In the genomic region with DNA sequence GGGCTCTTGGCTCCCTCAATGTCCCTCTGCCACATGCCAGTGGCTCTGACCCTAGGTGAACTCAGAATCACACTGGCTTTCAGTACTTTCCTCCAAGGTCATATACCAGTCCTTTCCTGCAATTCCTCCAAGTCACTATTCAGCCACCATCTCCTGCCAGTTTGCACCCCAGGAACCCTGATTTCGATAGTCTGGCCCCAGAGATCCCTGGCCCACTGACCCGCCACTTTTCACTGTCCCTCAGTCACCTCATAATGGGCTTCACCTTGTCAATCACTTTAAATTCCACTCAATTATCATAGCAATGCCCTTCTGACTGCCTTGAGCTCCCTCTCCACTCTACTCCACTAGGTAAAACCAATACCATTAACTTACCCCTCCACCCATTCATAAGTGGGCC, we compare ENCODE assay signal across 15 mouse cellular contexts.
"Had no signal": no experiment of that assay in that cellular context is flagged by ENCODE, and none has a peak within 500 bp of the region (broad histone marks: within the 10 kb centered on the region; RNA-seq: fewer than 3 reads in every experiment).

No protein-coding gene starts in this region.

- H3K9me3 ChIP-seq: neural tube, embryonic 15.5 days; stomach, embryonic 15.5 days had no signal

- H3K9ac ChIP-seq: neural tube, embryonic 15.5 days; stomach, embryonic 15.5 days had no signal

- H3K4me1 ChIP-seq: neural tube, embryonic 15.5 days; stomach, embryonic 15.5 days had no signal

- H3K4me2 ChIP-seq: neural tube, embryonic 15.5 days; stomach, embryonic 15.5 days had no signal

- H3K4me3 ChIP-seq: neural tube, embryonic 15.5 days; stomach, embryonic 15.5 days had no signal

- H3K27ac ChIP-seq: neural tube, embryonic 15.5 days; stomach, embryonic 15.5 days; stomach, postnatal 0 days had no signal

- DNase-seq: retina, postnatal 1 day; right cerebral cortex, adult 18-20 months; right cerebral cortex, postnatal 14 days; right cerebral cortex, postnatal 25 days; right cerebral cortex, postnatal 4 days; spleen, adult 18-20 months; thymus, adult 18-20 months; thymus, adult 2 months; thymus, postnatal 14 days; thymus, postnatal 25 days; thymus, postnatal 36 days; thymus, postnatal 4 days had no signal

- H3K36me3 ChIP-seq: neural tube, embryonic 15.5 days; stomach, embryonic 15.5 days had no signal

- H3K27me3 ChIP-seq: neural tube, embryonic 15.5 days; stomach, embryonic 15.5 days had no signal
